Mouse (Mus musculus) neutrophil, adult 83 days (primary cell): ENCODE measurements around the gene Epgn. TPM values are rescaled to one million over a fixed set of nuclear protein-coding genes. Genes with fewer than 3 reads are reported as not detected.

Experiments
- total RNA-seq, 2 experiments: library from RNA; stranded (reverse); gene quantifications; one replicate each; pipeline ENCODE4 v1.2.4; 2023

The Epgn gene
- not detected for total RNA-seq

GRCm38 (mm10) chr5:91027164-91027563, at the start of gene Epgn:
Gene Epgn, plus strand, starts transcription at chr5:91027464.

GRCm38 (mm10) chr5:91074450-91074950, 47.2 kb downstream of the Epgn start, which contains the start of gene Ereg:
Gene Ereg, plus strand, starts transcription at chr5:91074622.

Other genes with a start within 250 kb of the Epgn start
- under 1 TPM; 0.94 to 0.95 TPM for gene Cxcl3, start 241.4 kb upstream of the Epgn start, total RNA-seq
- not detected for gene Cxcl15, start 232.9 kb upstream of the Epgn start, total RNA-seq
- gene Cxcl1, start 136.2 kb upstream of the Epgn start, total RNA-seq = 1 to 10 TPM in 1 of 2 experiments, under 1 TPM in 1; 0.31 to 1.3 TPM
- 100 to 1,000 TPM; 247 to 270 TPM for gene Cxcl2, start 123.6 kb upstream of the Epgn start, total RNA-seq
- 1 to 10 TPM; 1.5 to 2.6 TPM for gene Mthfd2l, start 96.3 kb upstream of the Epgn start, total RNA-seq
- not detected for gene Ereg, start 47.2 kb downstream of the Epgn start, total RNA-seq
- gene Areg, start 112.1 kb downstream of the Epgn start, total RNA-seq = 1 to 10 TPM in 1 of 2 experiments, not detected in 1; 1.1 TPM